Mouse (Mus musculus): ENCODE results near the gene Ints7.
A peak's percentile ranks its signal among the peaks of the same experiment; 100 is the strongest.

The Ints7 gene

GRCm38 (mm10) chr1:191575458-191576247 lies at the start of gene Ints7, which contains the start of gene Dtl:
TSS of gene Ints7 (plus strand) at chr1:191575636.
TSS of gene Dtl (minus strand) at chr1:191575544.
- DNase-seq (ENCODE audit: low read depth, low spot score): peak; percentile 99

- peak; percentile 47 for DNase-seq (ENCODE audit: low read depth, low spot score)
Measured at GRCm38 (mm10) chr1:191527089-191527488, 48.3 kb upstream of the Ints7 start.

- DNase-seq (ENCODE audit: low read depth, low spot score): peak; percentile 89
Measured at GRCm38 (mm10) chr1:191527921-191528612, 47.4 kb upstream of the Ints7 start.

GRCm38 (mm10) chr1:191529406-191529805 lies 46.0 kb upstream of the Ints7 start:
- DNase-seq (ENCODE audit: low read depth, low spot score): peak; percentile 97

GRCm38 (mm10) chr1:191531023-191531422 lies 44.4 kb upstream of the Ints7 start:
- DNase-seq (ENCODE audit: low read depth, low spot score): no peak

GRCm38 (mm10) chr1:191534896-191535295 lies 40.5 kb upstream of the Ints7 start:
- no peak for DNase-seq (ENCODE audit: low read depth, low spot score)

- DNase-seq (ENCODE audit: low read depth, low spot score): no peak
Measured at GRCm38 (mm10) chr1:191540300-191540699, 35.1 kb upstream of the Ints7 start.

GRCm38 (mm10) chr1:191541014-191541413 lies 34.4 kb upstream of the Ints7 start:
- no peak for DNase-seq (ENCODE audit: low read depth, low spot score)

GRCm38 (mm10) chr1:191541619-191542018 lies 33.8 kb upstream of the Ints7 start:
- DNase-seq (ENCODE audit: low read depth, low spot score): no peak

GRCm38 (mm10) chr1:191543747-191544146 lies 31.7 kb upstream of the Ints7 start:
- no peak for DNase-seq (ENCODE audit: low read depth, low spot score)

GRCm38 (mm10) chr1:191550786-191551185 lies 24.6 kb upstream of the Ints7 start:
- DNase-seq (ENCODE audit: low read depth, low spot score): no peak

- DNase-seq (ENCODE audit: low read depth, low spot score): peak; percentile 81
Measured at GRCm38 (mm10) chr1:191557109-191557508, 18.3 kb upstream of the Ints7 start.

GRCm38 (mm10) chr1:191559779-191560178 lies 15.7 kb upstream of the Ints7 start:
- peak; percentile 29 for DNase-seq (ENCODE audit: low read depth, low spot score)

- peak; percentile 69 for DNase-seq (ENCODE audit: low read depth, low spot score)
Measured at GRCm38 (mm10) chr1:191562823-191563365, 12.5 kb upstream of the Ints7 start.

GRCm38 (mm10) chr1:191567859-191568258 lies 7.6 kb upstream of the Ints7 start:
- DNase-seq (ENCODE audit: low read depth, low spot score): peak; percentile 45

- DNase-seq (ENCODE audit: low read depth, low spot score): no peak
Measured at GRCm38 (mm10) chr1:191569625-191570024, 5.8 kb upstream of the Ints7 start.

GRCm38 (mm10) chr1:191570415-191570814 lies 5.0 kb upstream of the Ints7 start:
- no peak for DNase-seq (ENCODE audit: low read depth, low spot score)

GRCm38 (mm10) chr1:191573906-191574639 lies 1.4 kb upstream of the Ints7 start:
- peak; percentile 49 for DNase-seq (ENCODE audit: low read depth, low spot score)

- peak; percentile 88 for DNase-seq (ENCODE audit: low read depth, low spot score)
Measured at GRCm38 (mm10) chr1:191574871-191575457, 472 bp upstream of the Ints7 start.

GRCm38 (mm10) chr1:191579524-191579923 lies 4.1 kb downstream of the Ints7 start:
- no peak for DNase-seq (ENCODE audit: low read depth, low spot score)

- DNase-seq (ENCODE audit: low read depth, low spot score): no peak
Measured at GRCm38 (mm10) chr1:191581641-191582040, 6.2 kb downstream of the Ints7 start.
